Mouse (Mus musculus) cortical plate, adult 2 months (tissue): Measurements from ENCODE around the gene Ackr3.

Experiments used
- CTCF ChIP-seq: fragments of 200-500 bp; IDR thresholded peaks from 2 replicates; pipeline ENCODE4 v1.5.1; 2011; ENCODE audit warnings: mild to moderate bottlenecking, control low read depth, low read length; ENCODE audit not compliant: insufficient read depth; ENCODE audit errors: extremely low read depth
- POLR2A ChIP-seq: fragments of 200-500 bp; IDR thresholded peaks from 2 replicates; pipeline ENCODE4 v1.6.1; 2011; ENCODE audit warnings: mild to moderate bottlenecking, low read length, control low read depth; ENCODE audit not compliant: insufficient read depth; ENCODE audit errors: extremely low read depth

GRCm38 (mm10) chr1:90174338-90174737 is 29.4 kb upstream of the Ackr3 start:
- TF ChIP-seq CTCF (no peak), POLR2A (no peak)
